Mouse (Mus musculus) forebrain, embryonic 16.5 days (tissue): Measurements from ENCODE around the gene Sycp2l. TPM values are rescaled to one million over a fixed set of nuclear protein-coding genes. Genes with fewer than 3 reads are reported as not detected.

ENCODE experiments used
- ATAC-seq: fragments of 200-750 bp; cut with Nextera tagmentation; 2 replicates; pipeline ENCODE4 v1.8.0; 2017; ENCODE audit warnings: mild to moderate bottlenecking, moderate library complexity
- H3K27ac ChIP-seq: fragments of 300-500 bp; sonication (generic); 2 replicates; pipeline ENCODE4 v1.5.1; 2014; ENCODE audit warnings: low read length, control low read depth
- H3K27me3 ChIP-seq: fragments of 300-500 bp; sonication (generic); replicated peaks from 2 replicates; pipeline ENCODE4 v1.6.1; 2014; ENCODE audit warnings: low read length; ENCODE audit not compliant: control insufficient read depth, insufficient read depth
- H3K36me3 ChIP-seq: fragments of 300-500 bp; sonication (generic); 2 replicates; pipeline ENCODE4 v1.6.1; 2014; ENCODE audit not compliant: control insufficient read depth, insufficient read depth
- H3K4me1 ChIP-seq: fragments of 300-500 bp; sonication (generic); replicated peaks from 2 replicates; pipeline ENCODE4 v1.6.1; 2014; ENCODE audit warnings: low read length; ENCODE audit not compliant: control insufficient read depth, insufficient read depth
- H3K4me2 ChIP-seq: fragments of 300-500 bp; sonication (generic); 2 replicates; pipeline ENCODE4 v1.6.1; 2014; ENCODE audit warnings: mild to moderate bottlenecking, low read length, control low read depth
- H3K4me3 ChIP-seq: fragments of 300-500 bp; sonication (generic); replicated peaks from 2 replicates; pipeline ENCODE4 v1.5.1; 2014; ENCODE audit warnings: mild to moderate bottlenecking, low read length, control low read depth
- H3K9ac ChIP-seq: fragments of 300-500 bp; sonication (generic); replicated peaks from 2 replicates; pipeline ENCODE4 v1.6.1; 2014; ENCODE audit warnings: low read depth, low read length, control low read depth
- H3K9me3 ChIP-seq: fragments of 300-500 bp; sonication (generic); 2 replicates; pipeline ENCODE4 v1.6.1; 2016; ENCODE audit warnings: low read length; ENCODE audit not compliant: control insufficient read depth
- whole genome bisulfite sequencing: fragments of 180-500 bp; shearing (Covaris S2); extraction: QIAGEN DNeasy Blood & Tissue Kit; methylation state at CpG from one replicate; pipeline ENCODE4 v1.1.7; 2014; 5-methylcytosine and 5-hydroxymethylcytosine counted together
- polyA plus RNA-seq: library from polyadenylated mRNA; unstranded; fragments of >200 nt; fragmentation: Nextera tagmentation; extraction: Ambion mirVana; gene quantifications from 2 replicates; pipeline ENCODE4 v1.2.1, GENCODE M21; 2015

The Sycp2l gene
- polyA plus RNA-seq, 1 experiment from 2014 or later, result not detected

DNA sequence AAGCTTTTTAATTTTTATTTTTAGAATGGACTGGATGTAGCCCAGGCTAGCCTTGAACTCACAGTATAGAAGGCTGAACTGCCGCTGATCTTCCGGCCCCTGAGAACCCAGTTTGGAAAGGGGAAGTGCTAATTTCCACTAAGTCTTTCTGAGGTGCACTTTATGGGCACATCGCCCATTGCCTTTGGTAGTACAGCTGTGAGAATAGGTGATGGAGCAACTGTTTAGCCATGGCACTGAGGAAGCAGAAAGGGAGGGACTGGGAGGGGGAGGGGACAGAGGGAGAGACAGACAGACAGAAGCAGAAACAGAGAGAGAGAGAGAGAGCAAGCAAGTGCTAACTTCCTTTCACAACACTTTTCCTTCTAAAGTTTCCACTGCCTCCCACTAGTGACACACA lies 29.6 kb upstream of the Sycp2l start:
- Histone ChIP-seq H3K27me3 (0 out of 2 replicates have a peak, but pooled peaks cover 2% of the 10 kb centered on the region), H3K4me1 (peaks cover 1% of the 10 kb centered on the region), H3K36me3 (no peaks in the 10 kb centered on the region), H3K4me2 (no peak overlapping the region), H3K27ac (no peak overlapping the region), H3K4me3 (no peak overlapping the region), H3K9ac (no peak overlapping the region), H3K9me3 (no peaks in the 10 kb centered on the region)
- ATAC-seq, result no peak
- WGBS, result 90% methylated on average over 3 of the region's 3 CpGs

DNA sequence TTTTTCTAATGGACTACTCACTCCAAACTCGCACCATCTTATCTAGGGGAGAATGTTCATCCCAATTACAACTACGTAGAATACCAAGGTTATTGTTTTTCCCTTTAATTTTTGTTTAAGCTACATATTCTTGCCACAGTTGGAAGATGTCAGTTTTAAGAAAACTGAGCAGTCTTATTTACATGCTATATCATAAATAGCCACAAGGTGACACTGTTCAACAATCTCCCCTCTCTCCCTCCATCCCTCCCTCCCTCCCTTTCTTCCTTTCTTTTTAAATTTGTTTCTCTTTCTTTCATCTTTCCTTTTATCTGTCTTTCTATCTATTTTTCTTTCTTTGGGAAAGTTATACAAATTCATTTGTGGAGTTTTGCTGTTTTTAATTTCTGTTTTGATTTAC lies 29.0 kb upstream of the Sycp2l start:
- H3K4me2 ChIP-seq, result no peak overlapping the region
- no peaks in the 10 kb centered on the region for H3K36me3 ChIP-seq
- no peak overlapping the region for H3K9ac ChIP-seq
- no peak overlapping the region for H3K27ac ChIP-seq
- H3K27me3 ChIP-seq, result 0 out of 2 replicates have a peak, but pooled peaks cover 2% of the 10 kb centered on the region
- 24% methylated on average over 2 of the region's 2 CpGs for WGBS
- no peaks in the 10 kb centered on the region for H3K4me1 ChIP-seq
- H3K4me3 ChIP-seq, result no peak overlapping the region
- no peak for ATAC-seq
- no peaks in the 10 kb centered on the region for H3K9me3 ChIP-seq

DNA sequence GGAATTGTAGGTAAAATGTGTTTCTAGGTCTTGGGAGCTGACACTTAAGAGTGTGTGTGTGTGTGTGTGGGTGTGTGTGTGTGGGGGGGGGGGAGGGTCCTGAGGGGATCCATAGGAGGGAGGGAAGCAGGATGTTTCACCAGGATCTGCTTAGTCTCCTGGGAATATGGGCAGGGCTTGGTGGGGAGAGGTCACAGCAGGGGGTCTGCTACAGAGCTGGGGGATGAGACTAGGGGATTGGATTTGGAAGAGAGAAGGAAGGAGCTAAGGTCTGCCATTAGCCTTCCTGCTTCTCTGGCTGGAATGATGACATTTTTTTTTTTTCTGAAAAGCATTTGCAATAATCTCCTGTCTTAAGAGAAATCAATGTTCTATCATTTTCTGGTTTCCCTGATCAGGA lies 25.4 kb upstream of the Sycp2l start:
- Histone ChIP-seq H3K9me3 (no peaks in the 10 kb centered on the region), H3K27me3 (no peaks in the 10 kb centered on the region), H3K27ac (no peak overlapping the region), H3K4me1 (no peaks in the 10 kb centered on the region), H3K4me2 (no peak overlapping the region), H3K36me3 (no peaks in the 10 kb centered on the region), H3K9ac (no peak overlapping the region), H3K4me3 (no peak overlapping the region)
- ATAC-seq, result no peak

DNA sequence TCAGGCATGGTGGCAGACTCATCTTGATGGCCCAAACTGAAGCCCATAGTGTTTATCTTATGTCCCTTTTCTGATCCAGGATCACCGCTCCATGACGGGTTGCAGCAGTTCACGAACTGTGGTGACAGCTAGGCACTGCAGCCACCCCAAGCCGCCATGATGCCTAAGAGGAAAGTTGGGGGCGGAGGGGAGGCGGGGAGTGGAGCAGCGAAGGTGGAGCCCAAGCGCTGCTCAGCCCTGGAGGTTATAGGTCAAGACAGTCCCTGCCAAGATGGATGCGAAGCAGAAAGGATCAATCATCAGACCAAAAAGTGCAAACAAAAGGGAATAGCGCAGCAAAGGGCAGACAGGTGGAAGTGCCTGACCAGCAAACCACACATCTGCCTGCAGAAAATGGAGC lies 22.8 kb upstream of the Sycp2l start:
- Histone ChIP-seq H3K9me3 (no peaks in the 10 kb centered on the region), H3K27me3 (no peaks in the 10 kb centered on the region), H3K27ac (no peak overlapping the region), H3K36me3 (no peaks in the 10 kb centered on the region), H3K4me2 (no peak overlapping the region), H3K9ac (no peak overlapping the region), H3K4me3 (no peak overlapping the region), H3K4me1 (no peaks in the 10 kb centered on the region)
- WGBS, result 44% methylated on average over 10 of the region's 10 CpGs
- no peak for ATAC-seq

DNA sequence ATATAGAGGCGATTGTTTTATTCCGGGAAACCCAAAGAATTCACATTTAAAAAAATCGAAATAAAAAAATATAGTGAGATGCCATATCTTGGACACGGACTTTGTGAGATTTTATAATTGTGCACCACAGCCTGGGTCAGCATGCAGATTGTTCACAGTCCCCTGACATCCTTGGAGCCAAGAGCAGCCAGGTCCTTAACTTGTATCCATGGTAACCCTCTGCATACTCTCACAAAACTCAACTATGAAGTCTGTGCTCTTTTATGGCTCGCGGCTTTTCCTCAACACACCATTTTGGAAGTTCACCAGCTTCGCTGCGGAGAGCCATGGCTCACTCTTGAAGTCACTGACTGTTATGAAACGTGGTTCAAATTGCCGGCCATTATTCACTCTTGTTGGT lies 19.9 kb upstream of the Sycp2l start:
- Histone ChIP-seq H3K4me2 (no peak overlapping the region), H3K9ac (no peak overlapping the region), H3K9me3 (no peaks in the 10 kb centered on the region), H3K4me1 (no peaks in the 10 kb centered on the region), H3K27ac (no peak overlapping the region), H3K27me3 (no peaks in the 10 kb centered on the region), H3K36me3 (no peaks in the 10 kb centered on the region), H3K4me3 (no peak overlapping the region)
- ATAC-seq, result no peak
- 80% methylated on average over 10 of the region's 10 CpGs for WGBS

DNA sequence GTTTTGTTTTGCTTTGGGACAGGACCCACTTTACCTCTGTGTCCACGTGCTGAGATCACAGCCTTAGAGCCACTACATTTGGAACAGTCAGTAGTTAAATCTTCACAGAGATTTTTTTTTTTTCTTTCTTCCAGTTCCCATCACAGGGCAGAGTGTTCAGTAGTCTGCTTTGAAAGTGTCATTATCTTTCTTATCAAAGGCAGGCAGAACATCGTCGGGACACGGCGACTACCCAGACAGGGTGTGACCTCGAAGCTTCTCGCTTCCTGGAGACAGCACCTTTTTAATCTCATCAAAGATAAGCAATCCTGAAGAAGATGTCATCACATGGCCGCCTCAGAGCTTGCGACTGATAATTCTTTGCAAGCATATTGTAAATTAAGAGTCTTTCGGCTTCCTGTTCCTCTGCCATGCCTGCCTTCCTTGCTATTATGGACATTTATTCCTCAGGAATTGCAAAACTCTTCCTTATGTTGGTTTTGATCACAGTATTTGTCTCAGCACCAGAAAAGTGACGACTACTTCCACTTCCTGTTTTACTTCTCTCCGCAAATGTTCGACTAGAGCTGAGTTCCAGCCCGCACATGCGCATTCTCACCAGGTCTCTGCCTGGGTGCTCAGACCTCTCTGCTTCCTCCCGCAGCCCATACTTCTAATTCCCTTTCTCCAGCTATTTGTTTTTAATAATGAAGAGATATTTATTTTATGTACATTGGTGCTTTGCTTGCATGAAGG lies 16.6 kb upstream of the Sycp2l start:
- WGBS, result 87% methylated on average over 16 of the region's 16 CpGs
- ATAC-seq, result no peak

DNA sequence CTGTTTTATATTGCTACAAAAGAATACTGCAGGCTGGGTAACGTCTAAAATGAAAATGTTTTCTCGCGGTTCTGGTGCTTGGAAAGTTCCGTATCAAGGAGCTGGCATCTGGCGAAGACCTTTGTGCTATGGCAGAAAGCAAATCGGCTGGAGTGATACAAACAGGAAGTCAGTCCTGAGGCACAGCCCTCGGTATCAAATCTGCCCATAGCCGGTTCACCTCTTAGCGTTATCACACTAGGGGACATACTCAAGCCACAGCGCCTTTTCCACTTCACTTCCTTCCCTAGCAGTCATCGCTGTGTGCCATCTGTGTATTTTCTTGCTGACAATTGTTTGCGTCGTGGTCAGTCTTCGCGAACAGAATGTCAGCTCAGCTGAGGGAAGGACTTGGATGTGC lies 15.8 kb upstream of the Sycp2l start:
- Histone ChIP-seq H3K27me3 (no peaks in the 10 kb centered on the region), H3K9ac (no peak overlapping the region), H3K4me1 (no peaks in the 10 kb centered on the region), H3K4me2 (no peak overlapping the region), H3K4me3 (no peak overlapping the region), H3K36me3 (no peaks in the 10 kb centered on the region), H3K27ac (no peak overlapping the region), H3K9me3 (no peaks in the 10 kb centered on the region)
- WGBS, result 89% methylated on average over 15 of the region's 15 CpGs
- no peak for ATAC-seq

More for the DNA sequence above, 16.6 kb upstream of the Sycp2l start:
- Histone ChIP-seq H3K4me1 (no peaks in the 10 kb centered on the region), H3K4me2 (no peak overlapping the region), H3K9me3 (no peaks in the 10 kb centered on the region), H3K9ac (no peak overlapping the region), H3K27me3 (no peaks in the 10 kb centered on the region), H3K27ac (no peak overlapping the region), H3K4me3 (no peak overlapping the region), H3K36me3 (no peaks in the 10 kb centered on the region)

DNA sequence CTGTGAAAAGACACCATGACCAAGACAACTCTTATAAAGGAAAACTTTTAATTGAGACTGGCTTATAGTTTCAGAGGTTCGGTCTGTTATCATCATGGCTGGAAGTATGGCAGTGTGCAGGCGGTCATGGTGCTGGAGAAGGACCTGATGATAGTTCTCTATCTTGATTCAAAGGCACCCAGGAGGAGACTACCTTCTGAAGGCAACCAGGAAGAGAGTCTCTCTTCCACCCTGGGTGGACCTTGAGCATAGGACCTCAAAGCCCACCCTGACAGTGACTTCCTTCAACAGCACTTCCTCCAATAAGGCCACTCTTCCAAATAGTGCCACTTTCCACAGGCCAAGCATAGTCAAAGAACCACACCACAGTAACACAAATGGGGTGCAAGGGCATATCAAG lies 14.1 kb upstream of the Sycp2l start:
- no peaks in the 10 kb centered on the region for H3K9me3 ChIP-seq

DNA sequence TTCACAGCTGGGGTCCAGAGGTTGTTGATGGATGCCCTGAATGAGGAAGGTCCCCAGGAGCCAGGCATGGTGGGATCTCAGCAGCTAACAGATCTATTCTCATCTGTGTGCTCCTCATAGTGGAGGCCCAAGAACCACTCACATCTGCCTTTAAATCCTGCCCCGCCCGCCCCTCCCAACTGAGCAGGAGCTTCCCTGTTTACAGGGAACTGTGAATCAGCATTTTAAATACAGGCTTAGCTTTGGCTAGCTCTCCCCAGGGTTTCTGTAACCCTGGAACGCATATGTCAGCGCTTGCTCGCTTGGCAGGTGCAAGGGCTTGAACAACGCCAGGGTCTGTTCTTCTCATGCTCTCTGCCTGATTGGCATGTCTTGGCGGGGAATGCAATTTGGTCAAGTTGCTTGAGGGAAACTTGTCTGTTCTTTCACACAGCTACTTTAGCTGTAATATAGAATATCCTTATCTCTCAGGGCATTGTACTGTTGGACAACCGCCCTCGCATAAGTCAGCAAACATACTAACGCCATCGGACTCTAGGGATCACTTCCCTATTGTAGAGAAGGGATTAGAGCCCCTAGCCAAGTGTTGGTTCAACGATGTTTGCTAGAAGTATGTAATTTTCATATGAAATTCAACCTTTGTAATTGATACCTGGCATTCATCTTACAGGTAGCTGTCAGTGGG lies 10.1 kb upstream of the Sycp2l start:
- Histone ChIP-seq H3K9me3 (no peaks in the 10 kb centered on the region), H3K4me2 (no peak overlapping the region), H3K4me3 (no peak overlapping the region), H3K27me3 (no peaks in the 10 kb centered on the region), H3K9ac (no peak overlapping the region), H3K4me1 (no peaks in the 10 kb centered on the region), H3K36me3 (no peaks in the 10 kb centered on the region), H3K27ac (no peak overlapping the region)
- WGBS, result 69% methylated on average over 12 of the region's 12 CpGs
- ATAC-seq, result no peak

More for the DNA sequence above, 14.1 kb upstream of the Sycp2l start:
- ATAC-seq, result no peak
- Histone ChIP-seq H3K27me3 (no peaks in the 10 kb centered on the region), H3K4me1 (no peaks in the 10 kb centered on the region), H3K4me2 (no peak overlapping the region), H3K36me3 (no peaks in the 10 kb centered on the region), H3K9ac (no peak overlapping the region), H3K27ac (no peak overlapping the region), H3K4me3 (no peak overlapping the region)
- 92% methylated on average over 2 of the region's 2 CpGs for WGBS
